Mouse (Mus musculus): ENCODE measurements around the gene Ceacam19. TPM values are rescaled to one million over a fixed set of nuclear protein-coding genes. Genes with fewer than 3 reads are reported as not detected.
A peak's percentile ranks its signal among the peaks of the same experiment; 100 is the strongest.

Gene Ceacam19
- polyA plus RNA-seq, 2 experiments from 2014 or later, result not detected

- ATAC-seq, result peak; percentile 73
Measured at GRCm38 (mm10) chr7:19876781-19877425, 10.9 kb downstream of the Ceacam19 start.

- ATAC-seq, result peak; percentile 63
Measured at GRCm38 (mm10) chr7:19875948-19876682, 11.7 kb downstream of the Ceacam19 start.

GRCm38 (mm10) chr7:19871943-19872601 is 15.7 kb downstream of the Ceacam19 start:
- ATAC-seq, result no peak

- ATAC-seq, result peak; percentile 72
Measured at GRCm38 (mm10) chr7:19871137-19871621, 16.6 kb downstream of the Ceacam19 start.

- no peak for ATAC-seq
Measured at GRCm38 (mm10) chr7:19867751-19868399, 19.9 kb downstream of the Ceacam19 start.

- ATAC-seq, result no peak
Measured at GRCm38 (mm10) chr7:19866490-19866889, 21.3 kb downstream of the Ceacam19 start.

GRCm38 (mm10) chr7:19865246-19866036 is 22.3 kb downstream of the Ceacam19 start:
- ATAC-seq, result no peak

GRCm38 (mm10) chr7:19864241-19864640 is 23.5 kb downstream of the Ceacam19 start:
- ATAC-seq, result no peak

- ATAC-seq, result no peak
Measured at GRCm38 (mm10) chr7:19861199-19861598, 26.6 kb downstream of the Ceacam19 start, which contains the start of gene Ceacam16. Gene Ceacam16, minus strand, starts transcription at chr7:19861299.

- ATAC-seq, result no peak
Measured at GRCm38 (mm10) chr7:19859740-19860139, 28.0 kb downstream of the Ceacam19 start.

- no peak for ATAC-seq
Measured at GRCm38 (mm10) chr7:19856283-19856682, 31.5 kb downstream of the Ceacam19 start.

GRCm38 (mm10) chr7:19855663-19856062 is 32.1 kb downstream of the Ceacam19 start:
- ATAC-seq, result peak; percentile 66

GRCm38 (mm10) chr7:19853526-19853925 is 34.2 kb downstream of the Ceacam19 start:
- ATAC-seq, result no peak

- ATAC-seq, result no peak
Measured at GRCm38 (mm10) chr7:19851858-19852570, 35.8 kb downstream of the Ceacam19 start, which contains the start of gene Gm19345. Gene Gm19345, plus strand, starts transcription at chr7:19852003.

GRCm38 (mm10) chr7:19844521-19845171 is 43.1 kb downstream of the Ceacam19 start:
- ATAC-seq, result peak; percentile 53

- peak; percentile 64 for ATAC-seq
Measured at GRCm38 (mm10) chr7:19843561-19843960, 44.2 kb downstream of the Ceacam19 start.

- no peak for ATAC-seq
Measured at GRCm38 (mm10) chr7:19842885-19843504, 44.8 kb downstream of the Ceacam19 start.

GRCm38 (mm10) chr7:19841686-19842413 is 45.9 kb downstream of the Ceacam19 start:
- no peak for ATAC-seq

- no peak for ATAC-seq
Measured at GRCm38 (mm10) chr7:19840936-19841335, 46.8 kb downstream of the Ceacam19 start.

All from activated CD4-positive, CD25-positive, alpha-beta regulatory T cell, adult 4 months (primary cell).